Mouse (Mus musculus) T-helper 2 cell (primary cell): Measurements from ENCODE around the gene Sox15.

Source experiments
- in situ Hi-C: fragments of 300-600 bp; cut with MboI, MseI; formaldehyde crosslinking; loops from one replicate; pipeline ENCODE4 v1.15.1; 2025; ENCODE audit warnings: high pct_unique_total_duplicates

The Sox15 gene

DNA sequence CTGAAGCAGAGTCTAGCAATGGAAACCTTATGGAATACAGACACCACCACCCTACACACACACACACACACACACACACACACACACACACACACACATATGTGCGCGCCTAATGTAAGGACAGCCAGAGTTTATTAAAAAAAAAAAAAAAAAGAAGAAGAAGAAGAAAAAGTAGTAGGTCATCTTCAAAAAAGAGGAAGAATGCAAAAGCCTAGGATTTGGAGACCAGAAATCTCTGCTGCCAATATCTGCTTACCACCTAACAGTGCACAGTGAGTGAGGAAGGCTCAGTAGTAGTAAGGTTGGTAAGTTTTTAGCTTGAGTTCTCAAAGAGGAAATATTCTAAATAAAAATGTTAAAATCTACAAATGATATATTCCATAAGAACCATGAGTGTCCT, 24.0 kb downstream of the Sox15 start:
- in situ Hi-C loops: no loop called here

DNA sequence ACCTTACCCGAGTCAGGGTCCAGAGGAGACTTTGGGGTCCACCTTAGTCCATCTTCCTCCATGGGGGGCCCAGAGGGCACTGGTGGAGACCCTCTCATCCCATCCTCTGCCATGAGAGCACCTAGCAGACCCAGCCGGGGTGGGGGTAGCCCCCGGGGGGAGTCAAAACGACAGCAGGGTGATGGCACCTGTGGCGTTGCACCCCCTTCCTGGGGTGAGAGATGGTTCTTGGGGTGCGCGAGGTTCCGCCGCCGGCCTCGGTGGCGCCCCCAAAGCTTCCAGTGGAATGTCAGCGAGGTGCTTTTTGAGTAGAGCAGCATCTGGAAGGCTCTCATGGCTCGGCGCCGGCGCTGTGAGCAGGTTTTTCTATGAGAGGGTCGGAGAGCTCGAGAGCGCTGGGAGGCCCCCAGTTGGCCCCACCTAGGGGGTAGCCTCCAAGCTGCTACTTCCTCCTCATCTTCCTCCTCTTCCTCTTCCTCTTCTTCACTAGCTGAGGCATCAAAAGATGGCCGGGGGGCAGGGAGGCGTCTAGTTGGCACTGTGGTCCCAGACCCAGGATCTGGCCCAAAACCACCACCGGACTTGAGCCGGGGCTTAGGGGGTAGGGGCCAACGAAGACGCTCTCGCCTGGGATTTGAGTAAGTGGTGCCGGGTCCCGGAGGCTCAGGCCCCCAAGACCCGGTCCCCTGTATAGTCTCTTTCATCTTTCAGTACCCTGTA, 25.2 kb downstream of the Sox15 start:
- in situ Hi-C loops: no loop called here

DNA sequence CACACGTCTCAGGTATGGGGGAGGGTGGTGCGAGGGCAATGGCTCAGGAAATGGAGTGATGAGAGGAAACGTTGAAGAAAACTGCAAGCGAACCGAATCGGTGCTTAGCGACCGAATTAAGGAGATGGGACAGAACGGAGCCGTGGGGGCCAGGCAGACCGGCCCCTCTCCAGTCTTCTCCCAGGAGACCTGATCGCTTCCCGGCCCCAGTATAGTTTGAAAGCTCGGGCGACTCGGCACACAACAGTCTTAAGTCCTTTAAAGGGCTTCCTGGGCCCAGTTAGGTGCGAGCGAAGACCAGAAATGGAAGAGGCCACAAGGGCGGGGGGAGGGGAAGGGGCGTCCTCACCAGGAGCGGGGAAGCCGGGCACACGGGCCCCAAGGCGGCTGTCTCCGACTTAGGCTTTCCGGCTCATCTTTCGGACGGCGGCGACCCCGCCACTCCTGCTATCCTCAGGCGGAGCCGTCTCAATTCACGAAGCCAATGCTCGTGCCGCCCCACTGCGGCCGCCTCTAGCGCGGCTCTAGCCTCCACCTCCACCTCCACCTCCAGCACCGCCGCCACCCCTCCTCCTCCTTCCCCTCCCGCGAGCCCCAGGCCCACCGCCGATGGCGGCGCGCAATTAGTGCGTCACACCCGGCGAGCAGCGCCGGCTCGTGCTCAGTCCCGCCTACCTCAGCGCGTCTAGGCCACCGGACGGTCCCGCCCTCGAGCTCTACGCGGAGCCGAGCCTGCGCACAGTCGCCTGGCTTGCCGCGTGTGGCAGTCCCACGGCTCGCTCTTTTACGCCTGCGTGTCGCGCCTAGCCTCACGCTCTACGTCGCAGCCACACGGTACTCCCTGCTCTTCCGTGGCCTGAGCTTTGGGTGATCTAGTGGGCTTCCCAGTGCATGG, 26.4 kb downstream of the Sox15 start, which contains the start of gene Senp3:
Gene Senp3 (minus strand): TSS at position 771 of the 895 bp plus-strand sequence.
- in situ Hi-C loops: no loop called here

DNA sequence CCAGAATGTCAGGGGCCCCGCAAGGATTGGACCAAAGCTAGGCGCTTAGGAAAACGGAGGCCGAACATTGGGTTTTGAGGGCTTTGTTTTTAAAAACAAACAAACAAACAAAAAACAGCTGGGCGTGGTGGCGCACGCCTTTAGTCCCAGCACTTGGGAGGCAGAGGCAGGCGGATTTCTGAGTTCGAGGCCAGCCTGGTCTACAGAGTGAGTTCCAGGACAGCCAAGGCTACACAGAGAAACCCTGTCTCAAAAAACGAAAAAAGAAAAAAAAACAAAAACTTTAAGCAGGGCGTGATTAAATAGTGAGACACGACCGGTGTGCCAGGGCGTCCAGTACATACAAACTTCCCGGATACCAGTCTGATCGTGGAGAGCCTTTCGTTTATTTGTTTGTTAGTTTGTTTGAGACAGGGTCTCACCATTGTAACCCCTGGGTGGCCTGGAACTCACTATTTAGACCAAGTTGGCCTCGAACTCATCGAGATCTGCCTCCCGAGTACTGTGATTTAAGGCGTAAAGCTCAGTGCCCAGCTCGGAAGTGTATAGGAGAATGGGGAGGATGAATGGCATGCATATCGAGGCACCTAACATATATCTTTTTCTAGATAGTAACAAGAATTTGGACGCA, 27.2 kb downstream of the Sox15 start:
- in situ Hi-C loops: no loop called here

DNA sequence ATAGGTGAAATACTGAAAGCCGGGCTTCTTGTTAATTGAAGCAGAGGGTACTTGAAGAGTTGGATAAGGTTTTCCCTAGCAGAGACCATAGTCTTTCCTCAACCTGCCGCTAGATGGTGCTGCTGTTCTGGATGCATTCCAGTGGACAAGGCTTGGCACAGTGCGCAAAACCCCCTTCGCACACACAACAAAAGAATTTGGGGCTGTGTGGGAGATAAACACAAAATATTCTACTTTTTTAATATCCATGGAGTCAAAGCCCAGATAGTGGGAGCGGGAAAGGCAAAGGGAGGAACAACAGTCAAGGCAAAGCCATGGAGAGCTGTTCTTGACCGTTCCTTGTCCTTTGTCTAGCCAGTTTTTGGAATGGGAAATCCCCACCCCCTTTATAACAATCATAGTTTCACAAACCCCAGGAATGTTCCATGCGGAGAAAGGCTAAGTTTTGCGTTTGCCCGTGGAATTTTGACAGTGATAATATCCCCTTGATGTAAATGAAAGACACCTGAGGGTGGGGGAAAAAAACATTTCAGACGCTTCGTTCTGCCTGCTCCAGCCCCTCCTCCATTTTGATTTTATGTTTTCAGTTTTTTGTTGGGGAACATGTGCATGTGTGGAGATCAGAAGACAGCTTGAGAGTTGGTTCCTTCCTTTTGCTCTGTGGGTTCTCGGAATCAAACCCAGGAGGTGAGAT, 27.9 kb downstream of the Sox15 start:
- in situ Hi-C loops: no loop called here

DNA sequence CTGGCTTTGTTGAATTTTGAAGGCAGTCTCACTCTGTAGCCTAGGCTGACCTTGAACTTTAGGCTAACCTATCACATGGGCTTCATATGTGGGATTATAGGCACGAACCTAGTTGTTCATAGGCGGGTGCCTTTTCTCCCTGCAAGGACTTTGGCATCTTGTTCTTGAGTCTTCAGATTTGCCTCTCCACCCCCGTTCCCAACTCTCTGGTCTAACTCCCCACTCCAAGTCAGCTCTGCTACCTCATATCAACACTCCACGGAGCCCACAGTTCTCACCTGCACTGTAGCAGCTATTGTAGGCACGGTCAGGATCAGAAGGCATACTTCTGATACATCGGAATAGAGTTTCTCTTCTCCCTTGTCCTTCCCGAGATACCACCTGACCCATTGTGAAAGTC, 28.5 kb downstream of the Sox15 start:
- in situ Hi-C loops: no loop called here

DNA sequence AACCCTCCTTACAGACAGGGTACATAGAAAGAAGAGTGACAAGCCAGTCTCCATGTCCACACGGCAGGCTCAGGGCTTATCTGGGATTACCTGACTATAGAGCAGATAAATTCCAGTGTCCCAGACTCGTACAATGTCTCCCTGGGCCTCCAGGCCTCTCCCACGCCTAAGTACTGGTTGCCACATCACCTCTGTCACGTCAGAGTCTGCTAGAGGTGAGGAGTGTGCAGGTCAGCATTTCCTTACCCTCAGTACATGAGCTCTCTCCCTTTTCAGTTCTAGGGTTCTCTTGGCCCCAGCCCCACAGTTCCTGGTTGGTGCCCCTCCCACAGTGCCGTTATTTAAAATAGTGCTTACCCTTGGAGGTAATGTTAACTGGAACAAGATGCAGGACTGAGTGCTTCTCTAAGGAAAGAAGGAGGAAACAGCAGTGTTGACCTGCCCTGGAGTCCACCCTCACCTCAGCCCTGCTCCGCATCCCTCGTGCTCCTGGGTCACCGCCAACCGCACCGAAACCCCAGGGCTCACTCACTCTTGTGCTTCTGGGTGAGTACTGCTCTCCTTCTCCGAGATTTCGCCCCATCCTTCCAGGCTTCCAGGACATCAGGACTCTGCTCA, 29.1 kb downstream of the Sox15 start:
- in situ Hi-C loops: no loop called here

DNA sequence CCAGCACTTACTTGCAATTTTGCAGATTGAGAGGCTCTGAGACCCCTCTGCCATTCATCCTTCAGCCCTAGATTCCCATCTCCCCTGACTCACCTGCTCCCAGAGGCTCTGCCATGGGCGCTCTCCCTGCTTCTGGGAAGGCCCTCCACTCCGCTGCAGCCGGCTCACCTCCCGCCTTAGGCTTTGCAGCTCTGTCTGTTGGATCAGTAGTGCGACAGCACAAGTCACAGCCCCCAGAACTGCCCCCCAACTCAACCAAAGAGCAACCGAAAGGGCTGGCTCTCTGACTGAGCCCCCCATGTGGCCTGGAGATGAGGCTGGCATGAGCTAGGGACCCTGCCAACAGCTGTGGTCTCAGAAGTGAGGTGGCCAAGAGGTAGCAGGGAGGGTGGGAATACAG, 29.8 kb downstream of the Sox15 start:
- in situ Hi-C loops: loop anchor here (5.0 kb wide), 1 partner anchor 37 kb away; no protein-coding TSS in a partner anchor

DNA sequence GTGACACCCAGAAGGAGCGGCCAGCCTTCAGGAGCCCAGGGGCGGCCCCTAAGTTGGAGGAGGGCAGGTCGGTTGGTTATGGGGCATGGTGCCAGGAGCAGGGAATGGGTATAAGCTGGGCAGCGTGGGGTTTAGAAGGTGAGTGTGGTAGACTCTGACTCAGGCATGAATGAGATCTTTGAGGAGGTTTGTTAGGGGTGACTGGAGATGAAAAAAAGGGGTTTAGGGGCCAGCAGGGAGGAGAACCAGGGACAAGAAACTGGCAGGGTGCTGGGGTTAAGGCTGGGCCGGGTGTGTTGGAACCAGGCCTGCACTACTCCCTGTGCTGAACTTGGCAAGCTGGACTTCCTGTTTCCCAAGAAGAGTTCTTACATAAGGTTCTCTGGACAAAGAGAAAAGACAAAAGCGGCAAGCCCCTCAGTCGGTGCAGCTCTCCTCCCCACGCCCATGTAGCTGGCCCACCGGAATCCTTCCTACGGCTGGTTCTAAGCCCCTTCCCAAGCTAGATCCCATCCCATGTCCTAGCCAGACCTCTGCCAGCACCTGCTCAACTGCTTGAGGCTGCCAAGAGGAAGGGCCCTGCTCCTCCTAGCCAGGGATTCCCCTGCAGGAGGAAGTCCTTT, 30.5 kb downstream of the Sox15 start, which contains the start of gene Tnfsf13:
Gene Tnfsf13 (minus strand): TSS at position 259 of the 623 bp plus-strand sequence.
- in situ Hi-C loops: loop anchor here (5.0 kb wide), 1 partner anchor 37 kb away; no protein-coding TSS in a partner anchor

DNA sequence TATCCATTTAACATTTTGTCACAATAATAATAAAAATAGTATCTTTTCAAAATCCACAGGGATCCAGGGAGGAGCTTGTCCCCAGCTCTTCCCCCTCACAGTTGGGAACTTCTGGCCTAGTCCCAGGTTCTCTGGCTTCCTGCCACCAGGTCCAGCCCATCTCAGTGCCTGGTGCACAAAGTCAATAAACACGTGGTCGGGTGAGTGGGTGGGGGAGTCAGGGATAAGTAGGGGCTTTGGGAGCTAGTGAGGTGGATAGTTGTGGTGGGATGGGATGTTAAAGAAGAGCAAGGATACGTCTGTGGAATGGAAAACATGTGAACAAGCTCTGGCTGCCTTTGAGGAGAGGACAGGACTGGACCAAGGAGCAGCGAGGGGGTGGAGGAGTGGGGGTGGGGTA, 31.3 kb downstream of the Sox15 start:
- in situ Hi-C loops: loop anchor here (5.0 kb wide), 1 partner anchor 36 kb away; no protein-coding TSS in a partner anchor

DNA sequence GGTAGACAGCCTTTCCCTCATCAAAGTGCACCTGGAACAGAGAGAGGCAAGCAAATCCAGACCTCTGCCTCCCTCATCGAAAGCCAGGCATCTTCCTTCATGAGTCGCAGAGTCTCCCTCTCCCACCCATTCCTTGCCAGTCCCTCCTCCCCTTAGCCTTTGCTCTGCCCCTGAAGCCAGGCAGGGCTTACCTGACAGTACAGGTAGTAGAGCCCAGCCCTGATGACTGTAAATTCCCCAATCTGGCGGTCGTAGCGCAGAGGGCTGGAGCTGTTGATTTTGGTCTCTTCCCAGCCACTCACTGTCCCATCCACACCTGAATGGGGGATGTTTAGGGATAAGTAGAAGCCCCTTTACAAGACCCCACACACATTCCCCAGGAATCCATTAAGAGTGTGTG, 31.9 kb downstream of the Sox15 start:
- in situ Hi-C loops: loop anchor here (5.0 kb wide), 1 partner anchor 35 kb away; no protein-coding TSS in a partner anchor

DNA sequence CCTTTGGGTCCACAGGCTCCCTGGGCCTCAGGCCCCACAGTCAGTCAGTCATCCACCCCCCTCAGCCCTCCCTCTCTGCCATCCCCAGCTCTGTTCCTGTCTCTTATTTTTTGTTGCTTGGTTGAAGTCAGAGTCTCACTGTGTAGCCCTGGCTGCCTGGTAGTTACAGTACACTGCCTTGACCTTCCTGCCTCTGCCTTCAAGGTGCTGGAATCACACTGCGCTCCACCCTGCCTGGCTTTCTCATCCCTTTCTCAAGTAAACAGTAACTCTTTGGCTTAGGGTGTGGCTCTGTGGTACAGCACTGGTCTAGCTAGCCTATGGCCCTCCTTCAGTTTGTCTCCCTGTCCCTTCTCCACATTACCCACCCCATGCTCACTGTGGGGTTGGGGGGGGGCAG, 34.8 kb downstream of the Sox15 start:
- in situ Hi-C loops: loop anchor here (5.0 kb wide), 1 partner anchor 32 kb away; no protein-coding TSS in a partner anchor

DNA sequence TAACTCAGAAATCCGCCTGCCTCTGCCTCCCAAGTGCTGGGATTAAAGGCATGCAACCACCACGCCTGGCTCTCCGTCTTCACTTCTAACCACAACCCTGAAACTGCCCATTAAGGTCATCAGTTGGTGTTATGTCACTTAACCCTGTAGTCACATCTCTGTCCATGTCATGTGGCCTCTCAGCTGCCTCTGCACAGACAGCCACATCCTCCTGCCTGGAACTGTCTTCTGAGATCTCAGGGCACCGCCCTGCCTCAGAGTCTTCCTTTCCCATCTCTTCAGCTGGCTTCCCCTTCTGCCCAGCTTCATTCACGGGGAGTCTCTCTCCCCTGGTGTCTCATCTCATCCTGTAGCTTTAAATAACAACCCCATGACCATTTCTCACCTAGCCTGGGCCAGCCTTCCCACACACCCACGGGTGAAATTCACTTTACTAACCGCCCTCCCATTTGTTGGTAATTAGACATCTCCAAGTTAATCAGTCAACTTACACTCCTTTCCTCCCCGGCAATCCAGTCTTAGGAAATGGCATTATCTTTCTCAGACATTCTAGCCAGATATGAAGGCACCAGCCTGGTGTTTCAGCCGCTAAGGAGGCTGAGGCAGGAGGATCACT, 37.2 kb downstream of the Sox15 start:
- in situ Hi-C loops: no loop called here

DNA sequence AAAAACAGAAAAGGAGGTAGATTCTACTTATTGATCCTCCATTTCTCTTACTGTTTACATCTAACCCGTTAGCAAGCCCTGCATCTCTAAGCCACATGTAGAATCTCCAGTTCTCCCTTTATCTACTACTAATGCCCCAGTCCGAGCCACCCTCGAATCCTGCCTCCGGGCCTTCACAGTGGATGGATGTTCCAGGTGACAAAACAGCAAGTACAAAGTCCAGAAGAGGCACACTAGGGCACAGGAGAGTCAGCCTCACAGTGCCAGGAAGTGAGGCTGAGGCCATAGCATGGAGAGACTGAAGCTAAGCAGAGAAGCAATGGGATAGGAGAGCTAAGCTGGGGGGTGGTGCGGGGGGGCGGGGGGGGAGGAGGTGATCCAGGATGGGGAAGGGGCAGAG, 37.7 kb downstream of the Sox15 start:
- in situ Hi-C loops: no loop called here

DNA sequence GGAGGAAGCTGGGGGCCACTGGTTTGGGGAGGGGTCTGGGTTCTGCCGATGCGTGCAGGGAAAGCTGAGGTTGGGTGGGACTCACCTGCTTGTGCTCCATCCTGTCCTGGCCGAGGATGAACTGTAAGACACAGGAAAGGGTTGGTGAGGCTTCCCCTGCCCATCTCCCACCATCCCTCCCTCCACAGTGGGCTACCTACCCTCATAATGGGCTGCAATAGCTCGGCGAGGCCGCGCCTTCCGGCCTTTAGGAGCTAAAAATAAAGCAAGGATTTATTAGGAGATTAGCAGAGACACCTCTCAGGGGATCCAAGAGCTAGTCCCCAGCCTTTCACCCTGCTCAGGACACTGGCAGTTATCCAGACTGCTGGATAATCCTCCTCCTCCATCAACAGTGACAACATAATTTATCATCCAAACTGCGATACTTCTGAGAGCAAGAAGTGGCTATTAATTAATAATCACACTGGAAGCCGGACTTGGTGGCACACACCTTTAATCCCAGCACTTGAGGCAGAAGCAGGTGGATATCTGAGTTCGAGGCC, 38.4 kb downstream of the Sox15 start:
- in situ Hi-C loops: no loop called here

DNA sequence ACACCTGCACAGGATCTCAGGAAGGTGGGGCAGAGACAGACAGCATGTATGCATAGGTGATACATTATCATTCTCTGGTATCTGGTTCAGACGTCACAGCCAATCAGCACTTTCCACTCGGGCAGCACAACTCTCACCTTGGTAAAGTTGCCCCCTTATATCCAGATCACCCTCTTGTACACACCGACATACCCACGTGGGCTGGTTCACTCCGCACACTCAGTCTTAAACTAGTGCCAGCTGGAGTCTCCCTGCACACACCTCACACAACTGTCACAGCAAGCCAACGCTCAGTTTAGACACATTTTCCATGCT, 39.9 kb downstream of the Sox15 start:
- in situ Hi-C loops: no loop called here

DNA sequence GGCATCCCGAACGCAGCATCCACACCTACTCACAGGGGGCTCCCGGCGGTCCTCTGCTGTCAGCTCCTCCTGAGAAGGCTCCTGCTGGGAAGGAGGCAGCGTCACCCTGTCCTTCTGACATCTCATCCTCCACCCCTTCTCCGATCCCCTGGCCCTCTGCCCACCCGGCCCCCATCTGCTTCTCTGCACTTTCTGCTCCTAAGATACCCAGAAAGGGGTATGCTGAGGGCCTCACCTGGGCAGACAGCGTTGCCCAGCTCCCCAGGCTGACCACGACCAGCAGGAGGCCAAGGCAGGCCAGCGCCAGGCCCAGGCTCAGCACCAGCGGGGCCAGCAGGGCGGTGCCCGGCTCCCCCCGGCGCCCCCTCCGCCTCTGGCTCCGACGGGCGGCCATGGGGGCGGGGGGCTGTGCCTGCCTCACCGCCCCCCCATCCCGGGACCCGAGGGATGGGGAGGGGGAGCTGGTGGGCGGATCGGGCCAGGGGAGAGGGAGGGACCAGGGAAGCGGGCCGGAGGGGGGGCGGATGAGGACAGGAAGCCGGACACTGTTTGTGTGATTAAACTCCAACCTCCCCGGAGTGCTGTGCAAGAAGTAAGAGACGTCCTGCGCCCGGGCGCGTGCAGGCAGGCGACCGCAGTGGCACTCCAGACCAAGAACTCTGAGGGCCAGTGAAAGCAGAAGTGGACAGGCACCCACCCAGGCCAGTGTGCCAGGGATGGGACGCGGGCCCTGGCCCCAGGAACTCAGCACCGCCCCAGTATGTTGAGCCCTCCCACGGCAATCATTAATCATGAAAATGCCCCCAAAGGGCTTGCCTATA, 40.5 kb downstream of the Sox15 start, which contains the start of the genes Tnfsf12 and Tnfsfm13:
Gene Tnfsf12 (minus strand): TSS at position 489 of the 821 bp plus-strand sequence.
Gene Tnfsfm13 (minus strand): TSS at position 738 of the 821 bp plus-strand sequence.
- in situ Hi-C loops: no loop called here

DNA sequence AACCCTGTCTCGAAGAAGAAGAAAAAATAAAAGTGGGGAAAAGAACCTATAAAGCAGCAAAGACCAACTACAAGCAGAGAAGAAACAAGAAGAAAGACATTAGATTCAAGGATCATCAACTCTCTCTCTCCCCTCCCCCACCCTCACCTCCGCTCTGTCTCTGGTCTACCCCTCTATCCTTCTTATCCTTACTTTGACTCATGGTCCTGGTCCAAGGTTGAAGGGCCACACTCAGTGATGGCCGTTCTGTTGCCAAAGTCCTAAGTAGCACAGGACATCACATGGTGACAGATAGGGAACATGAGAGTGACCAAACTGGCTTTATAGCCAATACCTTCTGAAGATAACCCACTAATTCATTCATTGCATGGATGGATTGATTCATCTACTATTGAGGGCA, 42.3 kb downstream of the Sox15 start:
- in situ Hi-C loops: no loop called here

DNA sequence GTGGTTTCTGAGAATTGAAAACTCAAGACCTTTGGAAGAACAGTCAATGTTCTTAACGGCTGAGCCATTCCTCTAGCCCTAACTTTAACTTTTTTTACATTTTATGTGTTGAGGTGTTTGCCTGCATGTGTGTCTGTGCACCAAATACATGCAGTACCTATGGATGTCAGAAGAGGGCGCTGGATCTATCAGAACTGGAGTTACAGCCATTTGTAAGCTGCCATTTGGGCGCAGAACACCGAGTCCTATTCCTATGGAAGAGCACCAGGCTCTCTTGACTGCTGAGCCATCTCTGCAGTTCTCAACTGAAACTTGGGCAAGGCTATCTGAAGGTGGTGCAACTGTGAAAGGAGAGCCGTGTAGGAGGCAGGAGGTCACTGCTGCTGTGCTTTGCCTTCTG, 43.5 kb downstream of the Sox15 start:
- in situ Hi-C loops: no loop called here
